Mouse (Mus musculus): ENCODE data around the gene Gm12258. TPM values are rescaled to one million over a fixed set of nuclear protein-coding genes. Genes with fewer than 3 reads are reported as not detected.
"Not testable (repeated sequence)": the region's sequence is repeated elsewhere in the genome, so short reads cannot be mapped to it uniquely, and the experiment has no call there.

Gm12258 gene
- total RNA-seq (2021), result 1 to 10 TPM; 4.1 to 5.7 TPM
- long read RNA-seq, experiment 1, full-length matches to known transcripts, result 2 of 3 reads
- long read RNA-seq, experiment 1, partial matches to known transcripts, result 0 of 3 reads
- long read RNA-seq, experiment 1, other reads (novel, unspliced or antisense), result 1 of 3 reads
- long read RNA-seq, experiment 2, full-length matches to known transcripts, result 8 of 8 reads
- long read RNA-seq, experiment 2, partial matches to known transcripts, result 0 of 8 reads
- long read RNA-seq, experiment 2, other reads (novel, unspliced or antisense), result 0 of 8 reads

DNA sequence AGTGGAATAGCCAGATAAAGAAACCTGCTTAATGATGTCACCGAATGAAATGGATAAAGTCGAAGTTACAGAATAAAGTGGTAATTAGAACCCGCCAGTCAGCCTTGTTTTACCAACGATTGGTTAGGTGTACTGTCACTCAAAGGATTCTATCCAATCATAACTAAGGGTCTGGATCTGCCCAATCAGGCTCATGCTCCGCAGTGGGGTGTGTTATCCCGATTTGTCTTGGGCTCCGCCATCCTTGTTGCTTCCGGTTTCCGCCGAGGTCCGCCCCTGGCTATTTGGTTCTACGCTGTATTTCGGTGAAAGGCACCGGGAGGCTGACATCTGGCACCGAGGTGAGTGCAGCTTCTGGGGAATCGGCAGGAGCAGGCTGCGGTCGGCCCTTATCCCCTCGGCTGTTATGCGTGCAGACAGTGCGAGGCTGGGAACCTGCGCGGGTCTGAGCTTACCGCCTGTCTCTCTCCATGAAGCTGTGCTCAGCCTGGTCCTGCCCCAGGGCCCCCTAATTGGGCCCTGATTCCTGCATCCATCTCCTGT, at the start of gene Gm12258:
Gm12258 (plus strand) TSS at position 240 of the 543 bp plus-strand sequence.
- peak; percentile 67 to 78 for DNase-seq (ENCODE audit: low spot score in 2 of 2)

GRCm38 (mm10) chr11:58799747-58800146, 47.2 kb upstream of the Gm12258 start:
- no peak for DNase-seq (ENCODE audit: low spot score in 2 of 2)

DNA sequence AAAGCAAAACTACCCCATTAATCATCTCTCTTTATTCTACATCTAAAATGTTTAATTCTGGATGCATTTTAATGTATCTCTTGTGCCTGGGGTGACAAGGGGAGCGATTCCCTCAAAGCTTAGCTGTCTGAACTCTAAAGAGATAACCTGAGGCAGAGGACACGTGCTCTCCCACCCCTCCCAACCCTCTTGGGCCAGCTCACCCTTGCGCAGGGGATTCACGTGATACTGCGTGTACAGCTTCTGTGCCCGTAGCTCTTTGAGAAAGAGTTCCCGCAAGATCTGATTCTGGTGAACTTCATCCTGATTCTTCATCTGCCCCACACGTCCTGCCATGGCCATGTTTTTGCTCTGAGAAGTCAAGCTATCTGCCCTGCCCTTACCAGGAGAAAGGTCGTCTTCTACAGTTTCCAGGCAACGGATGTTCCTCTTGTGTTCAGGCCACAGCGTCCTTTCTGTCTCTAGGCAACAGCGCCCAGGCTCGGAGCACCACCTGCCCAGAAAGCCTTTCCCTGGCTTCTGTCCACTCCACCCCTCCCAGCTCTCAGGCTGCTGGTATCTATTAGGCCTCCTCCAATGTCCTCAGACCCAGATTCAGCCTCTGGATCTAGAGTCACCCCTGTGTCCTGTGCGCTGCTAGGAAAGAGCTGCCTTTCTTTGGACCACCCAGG, 45.3 kb upstream of the Gm12258 start, which contains the start of gene Fam183b:
Fam183b (minus strand) TSS at position 403 of the 671 bp plus-strand sequence.
- DNase-seq (ENCODE audit: low spot score in 2 of 2), result no peak

GRCm38 (mm10) chr11:58803871-58804270, 43.1 kb upstream of the Gm12258 start:
- DNase-seq (ENCODE audit: low spot score in 2 of 2), result no peak

- no peak for DNase-seq (ENCODE audit: low spot score in 2 of 2)
These were observed 42.6 kb upstream of the Gm12258 start for GRCm38 (mm10) chr11:58804393-58804792.

DNA sequence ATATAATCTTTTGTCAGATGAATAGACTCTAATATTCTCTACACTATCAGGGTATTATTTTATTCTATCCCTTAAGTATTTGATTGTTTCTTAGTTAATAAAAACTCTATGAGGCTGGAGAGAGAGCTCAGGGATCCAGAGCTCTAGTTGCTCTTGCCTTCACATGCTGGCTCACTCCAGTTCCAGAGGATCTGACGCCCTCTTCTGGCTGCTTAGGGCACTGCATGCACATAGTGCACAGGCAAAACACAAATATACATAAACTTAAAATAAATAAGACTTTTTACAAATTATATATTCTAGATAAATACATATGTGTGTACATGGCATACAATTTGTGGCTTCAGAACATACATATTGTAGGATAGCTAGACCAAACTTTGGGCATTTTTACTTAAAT, 35.0 kb upstream of the Gm12258 start:
- no peak for DNase-seq (ENCODE audit: low spot score in 2 of 2)

DNA sequence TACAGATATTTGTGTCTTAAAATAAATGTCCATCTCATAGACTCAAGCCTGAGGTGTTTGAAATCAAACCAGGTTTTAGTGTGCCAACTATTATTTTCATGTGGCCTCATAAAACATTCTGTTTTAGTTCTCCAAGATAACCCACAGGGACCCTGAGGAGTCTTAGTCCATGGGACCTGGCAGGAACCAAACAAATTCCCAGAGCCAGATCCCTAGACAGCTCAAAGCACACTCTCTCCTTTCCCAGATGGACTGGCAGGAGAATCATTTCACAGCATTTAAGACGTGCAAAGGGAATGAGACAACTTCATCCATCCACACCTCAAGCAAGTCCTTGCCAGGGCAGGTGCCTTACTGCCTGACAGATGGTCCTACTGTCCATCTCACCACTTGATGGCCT, 32.3 kb upstream of the Gm12258 start, which contains the start of gene Olfr313:
Olfr313 (plus strand) TSS at position 301 of the 400 bp plus-strand sequence.
- DNase-seq (ENCODE audit: low spot score in 2 of 2), result not testable (repeated sequence)

DNA sequence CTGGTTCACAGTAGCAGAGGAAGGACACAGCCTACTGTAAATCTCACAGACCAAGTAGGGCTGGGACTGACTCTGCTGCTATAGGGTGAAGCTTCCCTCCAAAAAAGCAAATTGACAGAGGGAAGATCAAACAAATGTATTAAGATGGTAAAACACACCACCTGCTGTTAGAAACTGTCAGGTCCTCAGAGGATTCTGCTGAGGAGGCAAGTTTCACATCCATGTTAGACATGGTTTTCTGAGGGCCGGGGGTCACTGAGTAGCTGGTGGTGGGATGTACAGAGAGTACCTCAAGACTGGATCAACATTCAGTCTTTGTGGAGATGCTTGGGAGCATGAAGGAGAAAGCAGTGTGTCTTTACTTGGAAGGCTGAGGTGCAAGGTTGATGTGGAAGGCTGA, 31.3 kb upstream of the Gm12258 start:
- DNase-seq (ENCODE audit: low spot score in 2 of 2), result no peak

DNA sequence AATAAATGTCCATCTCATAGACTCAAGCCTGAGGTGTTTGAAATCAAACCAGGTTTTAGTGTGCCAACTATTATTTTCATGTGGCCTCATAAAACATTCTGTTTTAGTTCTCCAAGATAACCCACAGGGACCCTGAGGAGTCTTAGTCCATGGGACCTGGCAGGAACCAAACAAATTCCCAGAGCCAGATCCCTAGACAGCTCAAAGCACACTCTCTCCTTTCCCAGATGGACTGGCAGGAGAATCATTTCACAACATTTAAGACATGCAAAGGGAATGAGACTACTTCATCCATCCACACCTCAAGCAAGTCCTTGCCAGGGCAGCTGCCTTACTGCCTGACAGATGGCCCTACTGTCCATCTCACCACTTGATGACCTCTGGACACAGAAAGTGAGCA, 18.0 kb upstream of the Gm12258 start, which contains the start of gene Olfr312:
Olfr312 (plus strand) TSS at position 301 of the 400 bp plus-strand sequence.
- DNase-seq (ENCODE audit: low spot score in 2 of 2), result not testable (repeated sequence)

DNA sequence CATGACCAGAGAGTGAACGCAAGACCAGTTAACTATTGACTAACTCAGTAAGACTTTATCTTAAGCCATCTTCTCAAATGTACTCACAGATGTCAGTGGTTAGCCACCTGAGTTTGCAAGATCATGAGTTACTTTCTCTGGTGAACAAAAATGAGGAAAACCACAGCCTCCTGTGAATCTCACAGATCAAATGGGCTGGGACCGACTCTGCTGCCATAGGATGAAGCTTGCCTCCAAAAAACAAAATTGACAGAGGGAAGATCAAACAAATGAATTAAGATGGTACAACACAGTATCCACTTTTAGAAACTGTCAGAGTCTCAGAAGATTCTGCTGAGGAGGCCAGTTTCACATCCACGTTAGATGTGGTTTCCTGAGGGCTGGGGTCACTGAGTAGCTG, 17.2 kb upstream of the Gm12258 start:
- DNase-seq (ENCODE audit: low spot score in 2 of 2), result no peak

GRCm38 (mm10) chr11:58832541-58832940, 14.4 kb upstream of the Gm12258 start:
- DNase-seq (ENCODE audit: low spot score in 2 of 2), result not testable (repeated sequence)

GRCm38 (mm10) chr11:58838951-58839350, 8.0 kb upstream of the Gm12258 start, which contains the start of gene Olfr311:
TSS of gene Olfr311 (plus strand) at chr11:58839251.
- not testable (repeated sequence) for DNase-seq (ENCODE audit: low spot score in 2 of 2)

- no peak for DNase-seq (ENCODE audit: low spot score in 2 of 2)
These were observed 678 bp downstream of the Gm12258 start for GRCm38 (mm10) chr11:58847636-58848035.

DNA sequence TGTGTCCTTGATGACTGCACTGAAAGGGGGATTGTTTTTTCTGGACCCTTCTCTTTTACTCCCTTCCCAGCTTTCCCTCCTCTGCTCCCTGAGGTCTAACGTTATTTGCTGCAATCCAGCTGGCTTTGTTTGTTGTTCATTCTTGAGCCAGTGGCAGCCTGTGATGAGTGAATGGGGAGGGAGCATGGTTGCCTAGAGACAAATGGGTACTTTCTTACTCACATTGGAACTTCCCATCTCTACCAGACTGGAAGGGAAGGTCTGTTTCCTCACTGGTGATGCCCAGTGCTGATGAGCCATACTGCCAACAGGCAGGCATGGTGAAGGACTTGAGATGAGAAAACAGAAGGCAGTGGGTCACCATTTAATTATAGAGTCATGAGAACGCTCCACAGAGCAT, 2.8 kb downstream of the Gm12258 start:
- DNase-seq (ENCODE audit: low spot score in 2 of 2), result no peak

DNA sequence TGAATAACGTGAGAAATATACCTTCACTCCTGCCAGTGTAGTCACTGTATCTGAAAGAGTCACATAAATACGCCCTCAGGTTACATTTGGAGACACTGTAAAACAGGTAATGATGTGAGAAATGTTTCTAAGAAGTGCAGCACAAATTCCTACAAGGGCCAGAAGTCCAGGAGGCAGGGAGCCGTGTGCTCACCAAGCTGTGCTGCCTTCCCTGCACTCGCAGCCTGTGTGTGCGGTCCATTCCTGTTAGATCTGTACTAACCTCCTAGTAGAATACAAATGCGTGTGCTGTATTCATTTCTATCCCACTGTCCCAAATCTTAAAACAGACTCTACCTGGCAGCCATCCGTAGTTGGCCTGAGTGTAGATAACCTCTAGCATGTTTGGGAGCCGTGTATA, 13.8 kb downstream of the Gm12258 start:
- DNase-seq (ENCODE audit: low spot score in 2 of 2), result no peak

DNA sequence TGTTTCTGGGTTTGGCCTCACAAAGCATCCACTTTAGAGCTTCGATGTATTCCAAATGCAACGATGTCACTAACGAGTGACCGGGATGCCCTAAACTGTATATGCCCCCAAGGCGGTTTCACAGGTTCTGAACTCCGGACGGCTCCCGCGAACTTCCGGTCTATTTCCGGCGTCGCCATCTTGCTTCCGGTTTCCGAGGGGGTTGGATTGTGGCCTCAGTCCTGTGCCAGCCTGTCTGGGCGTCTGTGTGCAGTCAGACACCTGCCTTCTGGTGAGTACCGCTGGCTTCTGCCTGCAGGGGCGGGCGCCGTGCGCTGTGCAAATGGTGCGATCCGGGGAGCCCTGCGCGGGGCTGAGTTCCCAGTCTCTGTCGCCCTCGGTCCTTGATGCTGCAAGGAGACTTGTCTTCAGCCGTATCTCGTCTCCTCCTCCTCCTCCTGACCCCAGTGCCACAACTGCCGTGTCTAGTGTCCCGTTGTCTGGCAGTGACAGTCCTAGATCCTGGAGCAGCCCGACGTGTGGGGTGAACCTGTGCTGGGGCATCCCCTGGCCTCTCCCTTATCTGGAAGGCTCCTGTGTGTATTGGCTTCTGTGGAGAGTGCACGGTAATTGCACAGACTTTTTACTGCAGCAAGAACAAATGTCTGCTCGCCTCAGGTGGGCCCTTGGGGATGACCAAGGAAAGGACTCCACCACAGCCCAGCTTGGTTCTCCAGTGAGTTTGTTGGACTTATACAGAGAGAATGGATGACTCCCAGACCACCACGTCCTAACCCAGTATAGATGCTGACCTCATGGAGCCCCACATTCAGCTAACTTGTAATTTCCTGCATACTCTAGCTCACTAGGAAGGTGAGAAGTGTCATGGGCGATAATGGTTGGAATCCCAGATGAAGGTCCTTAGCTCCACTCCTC, 20.3 kb downstream of the Gm12258 start, which contains the start of gene 2810021J22Rik:
2810021J22Rik (plus strand) TSS at position 178 of the 915 bp plus-strand sequence.
- peak; percentile 69 to 73 for DNase-seq (ENCODE audit: low spot score in 2 of 2)

- DNase-seq (ENCODE audit: low spot score in 2 of 2), result no peak
These were observed 21.0 kb downstream of the Gm12258 start for GRCm38 (mm10) chr11:58867954-58868330.

DNA sequence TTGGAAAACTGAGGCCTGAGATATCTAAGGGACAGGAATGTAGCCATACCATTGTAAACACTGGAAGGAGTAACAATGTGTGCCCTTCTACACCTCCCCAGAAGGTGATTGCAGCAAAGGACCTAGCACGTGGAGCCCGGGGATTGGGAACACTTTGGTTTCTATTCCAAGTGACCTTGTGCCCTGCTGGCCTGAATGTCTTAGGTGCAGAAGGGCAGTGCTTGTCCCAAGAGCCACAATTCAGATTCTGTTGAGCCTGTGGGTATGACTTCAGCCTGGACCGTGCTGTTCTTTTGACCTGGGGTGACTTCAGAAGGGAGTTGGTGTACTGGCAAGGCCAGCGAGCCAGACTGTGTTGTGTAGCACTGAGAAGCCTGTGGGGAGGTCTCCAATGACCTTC, 24.0 kb downstream of the Gm12258 start:
- DNase-seq (ENCODE audit: low spot score in 2 of 2), result no peak

- no peak for DNase-seq (ENCODE audit: low spot score in 2 of 2)
These were observed 36.8 kb downstream of the Gm12258 start for GRCm38 (mm10) chr11:58883756-58884155.

GRCm38 (mm10) chr11:58890511-58890910, 43.6 kb downstream of the Gm12258 start:
- no peak for DNase-seq (ENCODE audit: low spot score in 2 of 2)

DNA sequence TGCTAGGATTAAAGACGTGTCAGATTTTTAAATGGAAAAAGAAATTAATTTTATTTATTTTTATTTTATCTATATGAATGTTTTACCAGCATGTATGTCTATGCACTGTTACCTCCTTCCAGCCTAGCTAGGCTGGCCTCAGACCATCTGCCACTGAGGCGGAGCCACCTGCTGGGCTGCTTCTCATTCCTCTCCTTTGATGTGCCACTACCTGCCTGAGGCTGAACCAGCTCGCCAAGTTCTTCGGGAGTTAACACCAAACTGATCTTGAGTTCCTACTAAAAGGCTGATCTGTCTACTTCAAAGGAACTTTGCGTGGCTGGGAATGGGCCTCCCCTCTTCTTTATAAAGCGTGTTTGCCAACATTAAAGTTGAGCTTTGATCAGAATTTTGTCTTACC, 47.5 kb downstream of the Gm12258 start:
- DNase-seq (ENCODE audit: low spot score in 2 of 2), result no peak

Measured in adrenal gland, adult 18-20 months (tissue).